10 mouse cellular contexts compared by ENCODE assay signal in the genomic region with DNA sequence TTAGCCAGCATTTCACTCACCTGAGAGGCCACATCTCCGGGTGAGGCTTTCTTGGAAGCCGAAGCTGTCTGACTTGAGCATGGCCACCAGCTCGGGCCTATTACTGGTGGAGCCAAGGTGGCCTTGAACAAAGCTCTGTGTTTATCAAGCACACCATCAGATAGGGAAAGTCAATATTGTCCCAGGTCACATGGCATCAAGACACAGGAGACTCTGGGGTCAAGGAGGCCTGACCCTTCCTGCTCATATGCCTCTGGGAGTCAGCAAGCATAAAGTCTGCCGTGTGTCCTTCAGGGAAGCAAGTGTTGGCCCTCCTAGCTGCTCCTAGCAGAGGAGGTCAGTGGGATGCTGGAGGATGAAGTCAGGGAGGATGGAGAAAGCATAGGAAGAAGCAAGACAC. TPM values are rescaled to one million over a fixed set of nuclear protein-coding genes. Genes with fewer than 3 reads are reported as not detected.
A peak's percentile ranks its signal among the peaks of the same experiment; 100 is the strongest.
DNase-seq lines count a peak whose midpoint lies in the region; ATAC-seq lines count a peak whose summit lies in the region.
"Had no signal": no experiment of that assay in that cellular context is flagged by ENCODE, and none has a peak within 500 bp of the region (broad histone marks: within the 10 kb centered on the region; RNA-seq: fewer than 3 reads in every experiment).

1810010D01Rik (minus strand) TSS at position 114 of the 400 bp plus-strand sequence.

- peak within 1 kb of the TSS; percentile 98 for H3K27ac ChIP-seq in heart, embryonic 11.5 days (ENCODE audit: low read depth, low read length)
- peak within 1 kb of the TSS; percentile 99 for H3K27ac ChIP-seq in limb, embryonic 12.5 days
- H3K27ac ChIP-seq in stomach, embryonic 16.5 days (ENCODE audit: low read length), result peak within 1 kb of the TSS; percentile 89

- WGBS in heart, embryonic 11.5 days (ENCODE audit: insufficient replicate concordance), result 77% methylated on average over 4 of the region's 4 CpGs
- 86% methylated on average over 4 of the region's 4 CpGs for WGBS in limb, embryonic 12.5 days
- WGBS in stomach, embryonic 16.5 days, result 69% methylated on average over 4 of the region's 4 CpGs

- DNase-seq in heart, adult 11 months, result no peak
- DNase-seq in lung, postnatal 25 days (ENCODE audit: low spot score), result peak; percentile 40
- DNase-seq in lung, postnatal 10 days, result no peak
- no peak for DNase-seq in kidney, adult 8-10 months
- DNase-seq in left cerebral cortex, adult 9 months (ENCODE audit: low spot score in 2 of 2), result no peak
- DNase-seq: layer of hippocampus, postnatal 36 days had no signal

- H3K4me3 ChIP-seq in heart, embryonic 11.5 days (ENCODE audit: low read depth, low read length), result no peak within 1 kb of the TSS
- H3K4me3 ChIP-seq in limb, embryonic 12.5 days (replicated peaks), result no peak within 1 kb of the TSS
- no peak within 1 kb of the TSS for H3K4me3 ChIP-seq in stomach, embryonic 16.5 days (replicated peaks; ENCODE audit: low read length)

- H3K36me3 ChIP-seq in heart, embryonic 11.5 days (ENCODE audit: control insufficient read depth, insufficient read depth, low read length), result no peaks in the 10 kb centered on the region
- H3K36me3 ChIP-seq in limb, embryonic 12.5 days, result no peaks in the 10 kb centered on the region
- no peaks in the 10 kb centered on the region for H3K36me3 ChIP-seq in stomach, embryonic 16.5 days (ENCODE audit: control insufficient read depth, insufficient read depth, low read length)

- H3K9me3 ChIP-seq in heart, embryonic 11.5 days (replicated peaks; ENCODE audit: control insufficient read depth, low read length), result no peaks in the 10 kb centered on the region
- no peaks in the 10 kb centered on the region for H3K9me3 ChIP-seq in limb, embryonic 12.5 days
- H3K9me3 ChIP-seq in stomach, embryonic 16.5 days (replicated peaks; ENCODE audit: control insufficient read depth, low read length), result no peaks in the 10 kb centered on the region

- no peak within 1 kb of the TSS for H3K4me2 ChIP-seq in heart, embryonic 11.5 days
- 0 out of 2 replicates have a peak within 1 kb of the TSS, but pooled peaks have one; percentile 46 for H3K4me2 ChIP-seq in limb, embryonic 12.5 days
- H3K4me2 ChIP-seq in stomach, embryonic 16.5 days (ENCODE audit: low read depth, low read length), result no peak within 1 kb of the TSS

- no peaks in the 10 kb centered on the region for H3K27me3 ChIP-seq in heart, embryonic 11.5 days (ENCODE audit: control insufficient read depth, insufficient read depth, low read length)
- no peaks in the 10 kb centered on the region for H3K27me3 ChIP-seq in limb, embryonic 12.5 days
- H3K27me3 ChIP-seq in stomach, embryonic 16.5 days (ENCODE audit: control insufficient read depth, insufficient read depth, low read length), result no peaks in the 10 kb centered on the region
- H3K27me3 ChIP-seq: Patski had no signal

- H3K9ac ChIP-seq in heart, embryonic 11.5 days (ENCODE audit: low read depth, low read length), result peak within 1 kb of the TSS; percentile 80
- no peak within 1 kb of the TSS for H3K9ac ChIP-seq in limb, embryonic 12.5 days (replicated peaks)
- H3K9ac ChIP-seq in stomach, embryonic 16.5 days (ENCODE audit: low read length), result peak within 1 kb of the TSS; percentile 80; the same call in 1 of the 2 replicates

- H3K4me1 ChIP-seq in heart, embryonic 11.5 days (ENCODE audit: control insufficient read depth, insufficient read depth, low read length), result peaks cover 41% of the 10 kb centered on the region
- H3K4me1 ChIP-seq in limb, embryonic 12.5 days (replicated peaks), result peaks cover 55% of the 10 kb centered on the region
- peaks cover 22% of the 10 kb centered on the region for H3K4me1 ChIP-seq in stomach, embryonic 16.5 days (ENCODE audit: control insufficient read depth, insufficient read depth, low read length)

- ATAC-seq in heart, embryonic 11.5 days (replicated peaks; ENCODE audit: insufficient number of reproducible peaks, low FRiP score, low TSS enrichment), result no peak
- no peak for ATAC-seq in limb, embryonic 12.5 days (ENCODE audit: insufficient number of reproducible peaks, insufficient read depth, low FRiP score, low TSS enrichment, low read depth)
- ATAC-seq in stomach, embryonic 16.5 days (ENCODE audit: insufficient read depth, low FRiP score), result no peak
- ATAC-seq: Patski had no signal

RNA-seq across cellular contexts. Expression of gene 1810010D01Rik, which starts in this region (rescaled TPM):
- not detected in 2 replicates for polyA plus RNA-seq in heart, embryonic 11.5 days (2014; fragmentation: Nextera tagmentation; extraction: Ambion mirVana)
- polyA plus RNA-seq in limb, embryonic 12.5 days (2016; fragmentation: Nextera tagmentation; extraction: Ambion mirVana), result 0.41 TPM in 1 of 2 replicates, not detected in the other
- 1.5 and 2.2 TPM in 2 replicates for polyA plus RNA-seq in stomach, embryonic 16.5 days (2015; fragmentation: Nextera tagmentation; extraction: Ambion mirVana)
- polyA plus RNA-seq: Patski had no signal
